Mouse (Mus musculus) cerebellum, adult 2 months (tissue): ENCODE measurements around the gene Phactr2. TPM values are rescaled to one million over a fixed set of nuclear protein-coding genes. Genes with fewer than 3 reads are reported as not detected.
"Not testable (repeated sequence)": the region's sequence is repeated elsewhere in the genome, so short reads cannot be mapped to it uniquely, and the experiment has no call there.

Experiments used
- DNase-seq, 2 experiments: peaks; one replicate each; pipeline ENCODE4 v3.0.0; 2021
- H3K27ac ChIP-seq: fragments of 200-500 bp; 2 replicates; pipeline ENCODE4 v1.5.1; 2012; ENCODE audit warnings: low read length, control low read depth, inconsistent platforms; ENCODE audit not compliant: insufficient read depth
- H3K27me3 ChIP-seq: fragments of 200-500 bp; 2 replicates; pipeline ENCODE4 v1.6.1; 2012; ENCODE audit warnings: inconsistent platforms, mild to moderate bottlenecking, low read length, moderate library complexity; ENCODE audit not compliant: control insufficient read depth, insufficient read depth
- H3K4me1 ChIP-seq: fragments of 200-500 bp; 2 replicates; pipeline ENCODE4 v1.6.1; 2011; ENCODE audit warnings: low read length; ENCODE audit not compliant: control insufficient read depth, insufficient read depth
- H3K4me3 ChIP-seq: fragments of 200-500 bp; replicated peaks from 2 replicates; pipeline ENCODE3; 2011; ENCODE audit warnings: mild to moderate bottlenecking, low read depth, low read length, control low read depth; ENCODE audit not compliant: insufficient read depth
- CTCF ChIP-seq: fragments of 200-500 bp; IDR thresholded peaks from 2 replicates; pipeline ENCODE4 v1.5.1; 2011; ENCODE audit warnings: low read depth, mild to moderate bottlenecking, control low read depth, low read length, moderate library complexity, borderline replicate concordance; ENCODE audit not compliant: insufficient read depth
- POLR2A ChIP-seq: fragments of 200-500 bp; IDR thresholded peaks from 2 replicates; pipeline ENCODE4 v1.6.1; 2011; ENCODE audit warnings: low read length, control low read depth, borderline replicate concordance; ENCODE audit not compliant: insufficient read depth
- WGBS: fragments of 180-500 bp; shearing (Covaris S2); methylation state at CpG from one replicate; pipeline ENCODE4 v1.1.7; 2018; 5-methylcytosine and 5-hydroxymethylcytosine counted together
- polyA plus RNA-seq: library from polyadenylated mRNA; depleted of rRNA; stranded (reverse); fragments of >200 nt; gene quantifications from 2 replicates; pipeline ENCODE4 v1.2.3, GENCODE M21; 2012

The Phactr2 gene
- polyA plus RNA-seq, 1 experiment, result 11.9 TPM

DNA sequence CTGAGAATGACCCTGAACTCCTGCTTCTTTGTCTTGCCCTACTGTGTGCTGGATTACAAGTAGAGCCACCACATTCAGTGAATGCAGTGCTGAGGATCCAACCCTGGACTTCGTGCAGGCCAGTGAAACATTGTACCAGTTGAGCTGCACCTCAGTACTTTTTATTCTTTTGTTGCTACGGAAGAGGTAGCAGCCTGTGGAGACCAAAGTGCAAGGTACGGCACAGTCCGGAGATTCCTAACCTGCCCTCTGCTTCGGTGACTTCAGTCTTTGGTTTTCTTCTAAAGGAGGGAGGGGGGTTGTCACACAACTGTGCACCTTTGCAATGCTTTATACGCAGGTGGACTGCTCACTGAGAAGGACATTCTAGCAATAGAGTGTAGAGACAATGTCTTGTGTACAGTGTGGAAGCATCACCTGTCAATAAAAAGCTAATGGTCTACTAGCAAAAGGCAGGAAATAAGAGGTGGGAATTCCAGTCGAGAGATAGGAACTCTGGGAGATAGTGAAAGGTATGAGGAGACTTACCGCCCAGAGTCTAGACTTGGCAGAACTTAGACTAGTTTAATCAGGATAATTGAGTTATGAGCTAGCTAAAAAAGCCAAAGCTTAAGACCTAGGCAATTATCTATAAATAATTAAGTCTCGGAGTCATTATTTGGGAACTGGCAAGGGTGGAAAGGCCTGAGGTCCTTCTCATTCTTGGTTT lies 19.9 kb upstream of the Phactr2 start:
- DNase-seq, result no peak
- WGBS, result 93% methylated on average over 9 of the region's 9 CpGs
- no peaks in the 10 kb centered on the region for H3K27me3 ChIP-seq

DNA sequence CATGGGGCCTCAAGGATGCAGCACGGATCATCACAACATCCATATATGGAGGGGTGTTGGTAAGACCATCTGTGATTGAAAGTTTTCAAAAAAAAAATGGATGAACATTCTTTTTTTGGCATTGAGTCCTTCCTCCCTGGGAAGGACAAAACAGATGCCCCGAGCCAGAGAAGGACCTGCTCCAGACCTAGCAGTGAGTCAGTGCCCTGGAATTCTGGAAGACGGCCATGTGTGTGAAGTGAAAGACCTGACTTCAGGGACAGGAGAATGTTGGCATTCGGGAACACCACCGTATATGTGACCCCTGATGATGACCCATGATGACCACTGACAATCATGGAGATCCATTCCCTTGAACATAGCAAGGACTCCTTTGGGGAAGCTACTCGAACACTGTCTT lies 15.5 kb upstream of the Phactr2 start:
- H3K4me1 ChIP-seq, result no peaks in the 10 kb centered on the region
- H3K4me3 ChIP-seq, result no peak overlapping the region
- DNase-seq, result peak in 1 of 2 experiments; percentile 33
- no peaks in the 10 kb centered on the region for H3K27me3 ChIP-seq
- TF ChIP-seq POLR2A (no peak), CTCF (no peak)
- 36% methylated on average over 6 of the region's 6 CpGs for WGBS
- no peak overlapping the region for H3K27ac ChIP-seq

More for the DNA sequence above, 19.9 kb upstream of the Phactr2 start:
- no peak overlapping the region for H3K4me3 ChIP-seq
- TF ChIP-seq POLR2A (no peak), CTCF (no peak)
- no peak overlapping the region for H3K27ac ChIP-seq
- no peaks in the 10 kb centered on the region for H3K4me1 ChIP-seq

DNA sequence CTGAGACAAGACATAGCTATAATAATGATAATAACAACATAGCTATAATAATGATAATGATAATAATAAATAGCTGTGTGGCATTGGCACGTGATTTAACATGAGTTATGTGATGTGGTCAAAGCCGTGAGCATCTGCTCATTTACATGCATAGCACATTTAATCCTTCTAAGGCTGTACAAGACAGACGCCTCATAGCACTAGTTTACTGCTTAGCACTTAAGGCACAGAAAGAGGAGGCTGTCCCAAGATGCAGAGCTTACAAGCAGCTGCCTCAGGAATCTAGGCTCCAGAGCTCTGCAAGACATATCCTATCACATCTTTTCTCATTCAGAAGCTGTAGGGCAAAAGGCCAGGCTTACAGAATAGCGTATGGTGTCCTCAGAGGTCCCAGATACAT lies 11.7 kb upstream of the Phactr2 start:
- no peak for DNase-seq
- TF ChIP-seq POLR2A, result no peak
- TF ChIP-seq CTCF, result no peak
- H3K4me1 ChIP-seq, result no peaks in the 10 kb centered on the region
- WGBS, result 57% methylated on average over 4 of the region's 4 CpGs
- H3K27ac ChIP-seq, result no peak overlapping the region
- no peak overlapping the region for H3K4me3 ChIP-seq
- no peaks in the 10 kb centered on the region for H3K27me3 ChIP-seq

DNA sequence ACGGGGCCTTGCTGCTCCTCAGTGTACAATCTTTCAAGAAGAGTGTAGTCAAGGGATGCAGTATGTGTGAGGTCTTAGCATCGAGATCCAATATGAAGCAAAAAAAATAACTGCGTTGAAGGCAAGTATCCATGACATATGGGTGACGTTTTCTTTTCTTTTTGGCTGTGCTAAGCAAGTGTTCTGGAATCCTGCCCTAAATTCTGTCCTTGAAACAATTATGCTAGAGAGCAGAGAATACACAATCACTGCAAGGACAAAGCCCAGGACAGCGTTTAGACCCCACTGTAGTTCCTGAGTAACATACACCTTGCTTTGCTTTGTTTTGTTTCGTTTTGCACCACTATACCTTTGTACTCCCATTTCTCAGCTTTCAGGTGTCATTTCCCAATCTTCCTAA lies 5.1 kb upstream of the Phactr2 start:
- H3K4me3 ChIP-seq, result no peak overlapping the region
- H3K4me1 ChIP-seq, result no peaks in the 10 kb centered on the region
- no peaks in the 10 kb centered on the region for H3K27me3 ChIP-seq
- TF ChIP-seq CTCF (no peak), POLR2A (no peak)
- WGBS, result 51% methylated on average over 6 of the region's 6 CpGs
- DNase-seq, result no peak
- H3K27ac ChIP-seq, result no peak overlapping the region

DNA sequence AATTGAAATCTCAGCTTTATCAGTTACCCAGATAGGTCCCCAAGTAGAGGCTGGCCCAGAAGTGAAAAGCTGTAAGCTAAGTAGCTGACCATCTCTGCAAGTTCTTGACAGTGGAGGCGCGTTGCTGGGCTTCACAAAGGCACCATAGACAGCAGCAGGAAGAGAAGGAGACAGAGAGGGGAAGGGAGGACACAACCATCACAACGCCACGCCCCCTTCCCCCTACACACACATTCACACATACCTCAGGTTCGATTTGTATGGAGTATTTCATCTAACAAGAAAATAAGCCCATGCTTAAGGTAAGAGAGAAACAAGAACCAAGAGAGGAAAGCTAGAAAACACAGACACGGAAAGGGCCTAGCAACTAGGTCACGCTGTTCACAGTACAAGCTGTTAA lies 909 bp upstream of the Phactr2 start:
- H3K27me3 ChIP-seq, result peaks cover 5% of the 10 kb centered on the region; the same call in 1 of the 2 replicates
- TF ChIP-seq POLR2A (no peak), CTCF (no peak)
- H3K4me3 ChIP-seq, result no peak overlapping the region
- H3K4me1 ChIP-seq, result no peaks in the 10 kb centered on the region; the same call in 1 of the 2 replicates
- 57% methylated on average over 7 of the region's 7 CpGs for WGBS
- H3K27ac ChIP-seq, result no peak overlapping the region
- no peak for DNase-seq

DNA sequence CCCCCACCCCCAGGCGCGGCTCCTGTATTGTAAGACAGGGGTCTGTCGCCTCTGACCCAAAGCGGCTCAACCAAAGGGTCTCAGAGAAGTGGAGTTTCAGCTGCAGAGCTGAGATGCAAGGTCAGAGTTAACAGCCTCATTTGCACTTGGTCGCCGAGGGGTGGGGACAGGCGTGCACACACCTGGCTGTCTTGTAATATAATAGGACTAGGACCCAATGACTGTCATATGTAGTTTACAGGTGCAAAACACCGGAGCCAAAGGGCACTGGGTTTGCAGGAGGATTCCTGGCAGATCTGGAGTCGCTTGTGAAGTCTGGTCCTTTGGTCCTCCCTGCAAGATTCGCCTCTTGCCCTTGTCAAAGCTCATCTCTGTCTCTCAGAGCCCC lies 350 bp upstream of the Phactr2 start:
- TF ChIP-seq CTCF (no peak), POLR2A (no peak)
- Histone ChIP-seq H3K27ac (no peak overlapping the region), H3K27me3 (peaks cover 5% of the 10 kb centered on the region; the same call in 1 of the 2 replicates), H3K4me1 (no peaks in the 10 kb centered on the region; the same call in 1 of the 2 replicates), H3K4me3 (peak overlapping the region; percentile 54)
- whole genome bisulfite sequencing, result 12% methylated on average over 10 of the region's 10 CpGs
- no peak for DNase-seq

DNA sequence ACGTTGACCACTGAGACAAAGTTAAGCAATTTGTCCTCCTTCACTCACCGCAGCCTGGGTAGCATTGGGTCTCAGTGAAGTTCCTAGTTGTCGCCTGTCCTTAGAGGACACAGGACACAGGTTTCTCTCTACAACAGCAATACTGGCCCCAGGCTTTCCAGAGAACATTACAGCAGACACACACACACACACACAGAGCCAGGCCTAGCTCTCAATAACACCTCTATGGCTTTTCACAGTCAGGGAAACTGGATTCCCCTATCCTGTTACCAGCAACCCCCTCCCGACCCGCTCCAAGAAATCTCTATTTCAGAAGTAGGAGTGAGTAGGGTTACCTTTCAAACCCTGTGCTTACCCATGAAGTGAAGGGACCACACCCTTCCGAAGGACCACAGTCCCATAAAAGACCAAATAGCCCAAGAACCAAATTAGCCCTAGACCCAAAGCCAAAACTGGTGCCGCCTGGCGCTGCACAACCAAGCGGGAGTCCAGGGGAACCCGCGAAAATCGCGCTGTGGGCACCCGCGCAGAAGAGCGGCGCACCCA lies 852 bp downstream of the Phactr2 start:
- TF ChIP-seq POLR2A (no peak), CTCF (no peak)
- Histone ChIP-seq H3K4me3 (peak overlapping the region; percentile 54), H3K27me3 (peaks cover 5% of the 10 kb centered on the region; the same call in 1 of the 2 replicates), H3K27ac (no peak overlapping the region), H3K4me1 (no peaks in the 10 kb centered on the region; the same call in 1 of the 2 replicates)
- no peak for DNase-seq
- 21% methylated on average over 17 of the region's 17 CpGs for WGBS

DNA sequence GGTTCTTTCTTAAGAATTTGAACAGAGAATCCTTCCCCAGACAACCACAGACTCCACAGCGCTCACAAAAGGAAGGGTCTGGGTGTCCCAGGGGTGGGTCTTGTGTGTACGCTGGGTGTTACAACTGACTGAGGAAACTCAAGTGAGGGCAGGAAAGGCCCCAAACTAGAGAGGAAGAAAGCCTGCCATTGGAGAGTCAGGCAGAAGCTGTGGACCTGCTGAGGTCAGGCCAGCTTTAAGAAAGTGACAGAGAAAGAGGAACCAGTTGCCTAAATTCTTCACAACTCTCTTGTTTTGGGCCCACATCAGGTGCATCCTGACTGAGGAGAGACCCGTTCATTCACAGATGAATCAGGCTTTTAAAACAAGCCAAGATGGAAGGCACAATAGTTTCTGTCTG lies 4.0 kb downstream of the Phactr2 start:
- DNase-seq, result no peak
- 91% methylated on average over 3 of the region's 3 CpGs for WGBS

DNA sequence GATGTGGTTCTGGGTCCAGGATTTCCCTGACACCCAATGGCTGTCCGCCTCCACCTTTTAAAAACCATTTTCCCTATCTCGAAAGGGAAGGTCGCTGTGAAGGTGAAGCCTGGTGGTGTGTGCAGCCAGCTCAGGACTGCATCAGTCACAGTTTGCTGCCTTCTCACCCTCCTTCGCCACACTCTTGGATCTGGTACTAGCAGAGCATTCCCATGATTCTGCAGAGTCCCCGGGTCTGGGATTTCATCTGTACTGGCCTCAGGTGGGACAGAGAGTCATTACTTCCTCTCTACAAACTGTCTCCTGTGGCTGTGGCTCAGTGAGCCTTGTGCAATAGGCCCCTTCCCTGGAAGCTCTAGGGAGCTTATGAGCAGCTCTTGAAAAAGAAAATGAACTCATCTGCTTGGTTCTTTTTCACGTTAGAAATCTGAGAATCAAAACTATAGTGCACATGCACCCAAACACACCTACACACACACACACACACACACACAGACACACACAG lies 6.1 kb downstream of the Phactr2 start:
- not testable (repeated sequence) for H3K4me1 ChIP-seq, H3K4me3 ChIP-seq, H3K27me3 ChIP-seq, H3K27ac ChIP-seq, DNase-seq
- 88% methylated on average over 6 of the region's 6 CpGs for WGBS

More for the DNA sequence above, 4.0 kb downstream of the Phactr2 start:
- Histone ChIP-seq H3K4me1 (no peaks in the 10 kb centered on the region; the same call in 1 of the 2 replicates), H3K27me3 (peaks cover 5% of the 10 kb centered on the region; the same call in 1 of the 2 replicates), H3K27ac (no peak overlapping the region), H3K4me3 (no peak overlapping the region)
- TF ChIP-seq POLR2A (no peak), CTCF (no peak)
